Comparison of ENCODE assay signal across 18 mouse cellular contexts in the genomic region with DNA sequence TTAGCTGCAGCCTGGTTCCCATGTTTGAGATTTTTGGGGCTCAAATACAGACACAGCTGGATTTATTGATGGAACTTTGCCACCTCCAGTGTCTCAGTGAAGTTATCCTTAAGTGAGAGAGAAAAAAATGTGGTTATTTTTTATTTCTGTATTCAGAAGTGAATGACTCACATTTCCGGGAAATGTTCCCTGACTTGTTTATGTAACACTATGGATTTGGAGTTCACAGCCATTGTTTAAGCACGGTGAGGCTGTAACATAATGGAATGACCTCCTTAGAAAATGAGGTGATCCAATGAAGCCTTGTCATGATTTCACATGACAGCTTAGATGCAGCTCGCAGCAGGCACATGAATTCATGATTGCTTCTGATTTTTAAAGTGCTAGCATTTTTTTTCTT. TPM values are rescaled to one million over a fixed set of nuclear protein-coding genes. Genes with fewer than 3 reads are reported as not detected.
DNase-seq lines count a peak whose midpoint lies in the region; ATAC-seq lines count a peak whose summit lies in the region.
"Had no signal": no experiment of that assay in that cellular context is flagged by ENCODE, and none has a peak within 500 bp of the region (broad histone marks: within the 10 kb centered on the region; RNA-seq: fewer than 3 reads in every experiment).

No protein-coding gene starts in this region.

- peak; percentile 62; the same call in 1 of the 2 replicates for ATAC-seq in frontal cortex, adult (ENCODE audit: low TSS enrichment)
- ATAC-seq: forebrain, embryonic 13.5 days; forebrain, postnatal 0 days had no signal

- no peak for DNase-seq in frontal cortex, postnatal 10 days (ENCODE audit: low spot score in 2 of 2)
- peak; percentile 6 for DNase-seq in right cerebral cortex, adult 18-20 months
- no peak for DNase-seq in right cerebral cortex, postnatal 25 days
- peak; percentile 11 for DNase-seq in retina, embryonic 14.5 days (ENCODE audit: low spot score)
- no peak for DNase-seq in yolk sac, embryonic 10.5 days (ENCODE audit: low spot score)
- no peak for DNase-seq in urinary bladder, adult 2 months (ENCODE audit: low spot score)
- DNase-seq: adrenal gland, postnatal 10 days; cerebellum, adult 11-12 months; cerebellum, adult 9-10 months; cerebellum, postnatal 25 days; forebrain, postnatal 0 days; gastrocnemius, postnatal 10 days; heart, adult 2 months had no signal

RNA-seq across cellular contexts. Expression of gene 4933400A11Rik, which starts 17.7 kb away (rescaled TPM):
- not detected in 2 replicates for polyA plus RNA-seq in urinary bladder, adult 2 months (2012; rRNA removed)
- polyA plus RNA-seq: cortical plate, adult 2 months; forebrain, embryonic 13.5 days; forebrain, postnatal 0 days; heart, adult 2 months; hindbrain, embryonic 10.5 days; hindbrain, embryonic 14.5 days had no signal

Comparison
In these comparisons a context has a peak if more than half of its experiments do, and no peak if none do; other contexts are left out.
1. DNase-seq: peak in right cerebral cortex, adult 18-20 months (single experiment) and retina, embryonic 14.5 days (single experiment); none in frontal cortex, postnatal 10 days (0 of 2), right cerebral cortex, postnatal 25 days (single experiment), yolk sac, embryonic 10.5 days (single experiment) and urinary bladder, adult 2 months (single experiment).